Mouse (Mus musculus): ENCODE results near the gene Grk3. TPM values are rescaled to one million over a fixed set of nuclear protein-coding genes. Genes with fewer than 3 reads are reported as not detected.

Gene Grk3
- total RNA-seq, 2 experiments from 2014 or later: 14.3 to 14.9 TPM

DNA sequence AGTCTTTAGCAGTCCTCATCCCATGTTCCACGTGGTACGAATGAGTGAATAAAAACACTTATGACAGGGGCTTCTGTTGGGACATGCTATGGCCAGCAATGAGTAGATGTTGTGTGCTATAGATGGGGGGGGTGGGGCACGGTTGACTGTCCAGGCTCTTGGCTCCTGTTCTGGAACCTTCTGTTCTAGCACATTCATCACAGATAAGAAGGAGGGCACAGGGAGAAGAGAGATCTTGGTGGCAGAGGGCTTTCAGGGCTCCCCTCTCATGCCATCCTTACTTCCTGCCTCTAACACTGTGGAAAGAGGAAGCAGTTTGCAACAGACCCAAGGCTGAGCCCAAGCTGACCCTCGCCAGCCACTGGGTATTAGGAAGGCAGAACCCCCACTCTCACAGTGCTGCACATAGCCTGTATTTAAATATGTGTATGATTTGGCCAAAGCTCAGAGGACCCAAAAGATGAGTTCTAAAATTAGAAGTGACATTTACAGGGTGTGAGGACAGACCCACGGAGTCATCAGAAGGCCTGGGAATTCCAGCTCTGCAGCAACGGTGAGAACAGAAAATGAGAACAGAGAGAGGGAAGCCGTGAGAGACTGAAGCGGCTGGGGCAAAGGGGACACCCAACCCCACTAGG lies 6.3 kb downstream of the Grk3 start:
- DNase-seq: no peak

DNA sequence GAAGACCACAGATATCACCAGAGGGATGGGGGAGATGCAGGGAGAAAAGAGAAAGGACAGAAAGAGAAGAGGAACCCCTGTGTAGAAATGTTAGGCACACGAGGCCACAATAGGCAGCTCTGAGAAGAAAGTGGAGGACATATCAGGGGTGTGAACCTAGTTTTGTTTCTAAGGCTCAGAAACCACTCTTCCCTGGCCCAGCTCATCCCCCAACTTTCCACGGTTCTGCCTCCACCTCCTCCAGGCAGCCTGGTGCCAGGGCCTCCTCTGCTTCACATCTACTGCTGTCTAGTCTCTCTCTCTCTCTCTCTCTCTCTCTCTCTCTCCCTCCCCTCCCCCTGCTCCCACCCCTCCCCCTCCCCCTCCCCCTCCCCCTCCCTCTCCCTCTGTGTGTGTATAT lies 7.1 kb downstream of the Grk3 start:
- no peak for DNase-seq

DNA sequence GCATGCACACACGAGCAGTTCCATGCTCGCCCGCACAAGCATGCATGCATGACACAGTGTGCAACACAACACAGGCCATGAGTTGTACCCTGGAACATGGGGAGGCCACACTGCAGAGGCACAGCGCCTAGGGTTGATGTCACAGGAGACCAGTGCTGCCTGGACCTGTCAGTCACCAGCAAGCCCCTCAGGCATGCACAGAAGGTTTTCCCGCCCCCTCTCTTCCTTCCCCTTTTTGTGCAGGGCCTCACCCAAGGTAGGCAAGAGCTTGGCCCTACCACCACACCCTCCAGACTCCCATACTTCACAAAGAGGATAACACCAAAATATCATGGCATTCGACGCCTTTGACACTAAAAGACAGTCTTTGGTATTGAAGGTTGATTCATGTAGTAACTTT lies 8.6 kb downstream of the Grk3 start:
- DNase-seq: no peak

DNA sequence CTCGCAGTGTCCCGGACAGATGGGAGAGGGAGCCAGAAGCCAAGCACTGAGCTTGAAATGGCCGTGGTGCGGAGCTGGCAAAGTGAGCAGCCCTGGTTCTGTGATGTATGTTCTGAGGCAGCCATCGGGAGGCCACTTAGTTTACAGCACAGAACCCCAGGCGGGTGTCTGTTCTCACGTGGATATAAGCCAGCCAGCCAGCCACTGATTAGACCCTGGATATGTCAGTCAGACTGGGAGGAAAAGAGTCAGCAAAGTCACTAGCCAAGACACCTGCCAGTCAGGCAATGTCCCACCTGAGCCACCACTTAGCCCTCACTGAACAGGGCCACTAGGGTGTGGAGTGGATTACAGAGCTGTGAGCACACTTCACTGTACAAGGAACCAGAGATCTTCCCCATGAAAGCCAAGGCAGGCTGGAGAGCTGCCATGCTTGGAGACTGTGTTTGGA lies 9.6 kb downstream of the Grk3 start:
- DNase-seq: no peak

DNA sequence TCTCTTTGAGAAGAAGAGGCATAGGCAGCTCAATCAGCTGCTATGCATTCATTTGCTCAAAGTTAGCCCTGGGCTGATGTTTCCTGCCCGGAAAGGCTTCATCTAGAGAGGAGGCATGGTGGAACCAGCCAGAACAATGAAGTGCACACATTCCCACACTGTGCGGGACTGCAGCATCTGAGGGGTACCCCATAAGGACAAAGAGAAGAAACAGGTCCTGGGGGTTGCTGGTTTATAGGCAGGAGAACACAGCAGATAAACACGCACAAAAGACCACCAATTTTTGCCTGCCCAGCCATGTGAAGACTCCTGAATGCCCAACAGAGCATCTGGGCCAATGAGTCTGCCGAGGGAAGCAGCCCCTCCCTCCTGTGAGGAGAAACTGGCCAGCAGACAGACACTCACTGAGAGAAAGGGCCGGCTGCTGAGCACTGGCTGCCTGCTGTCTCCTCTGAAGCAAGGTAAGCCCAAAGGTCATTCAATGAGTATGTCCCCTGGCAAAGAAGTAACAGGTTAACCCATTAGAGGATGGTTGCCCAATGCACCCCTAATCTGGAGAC lies 12.7 kb downstream of the Grk3 start:
- no peak for DNase-seq

DNA sequence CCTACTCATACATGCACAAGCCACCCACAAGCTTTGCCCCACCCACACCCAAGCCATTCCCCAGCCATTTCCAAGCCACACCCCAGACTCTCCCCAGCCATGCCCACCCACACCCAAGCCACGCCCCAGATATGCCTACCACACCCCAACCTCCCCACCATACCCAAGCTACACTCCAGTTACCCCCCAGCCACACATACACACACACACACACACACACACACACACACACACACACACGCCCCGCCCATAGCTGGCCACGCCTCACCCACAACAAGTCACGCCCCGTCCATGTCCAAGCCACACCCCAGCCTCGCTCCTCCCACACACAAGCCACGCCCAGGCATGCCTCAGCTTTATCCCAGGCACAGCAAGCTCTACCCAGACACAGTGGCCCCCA lies 16.4 kb downstream of the Grk3 start:
- no peak for DNase-seq

DNA sequence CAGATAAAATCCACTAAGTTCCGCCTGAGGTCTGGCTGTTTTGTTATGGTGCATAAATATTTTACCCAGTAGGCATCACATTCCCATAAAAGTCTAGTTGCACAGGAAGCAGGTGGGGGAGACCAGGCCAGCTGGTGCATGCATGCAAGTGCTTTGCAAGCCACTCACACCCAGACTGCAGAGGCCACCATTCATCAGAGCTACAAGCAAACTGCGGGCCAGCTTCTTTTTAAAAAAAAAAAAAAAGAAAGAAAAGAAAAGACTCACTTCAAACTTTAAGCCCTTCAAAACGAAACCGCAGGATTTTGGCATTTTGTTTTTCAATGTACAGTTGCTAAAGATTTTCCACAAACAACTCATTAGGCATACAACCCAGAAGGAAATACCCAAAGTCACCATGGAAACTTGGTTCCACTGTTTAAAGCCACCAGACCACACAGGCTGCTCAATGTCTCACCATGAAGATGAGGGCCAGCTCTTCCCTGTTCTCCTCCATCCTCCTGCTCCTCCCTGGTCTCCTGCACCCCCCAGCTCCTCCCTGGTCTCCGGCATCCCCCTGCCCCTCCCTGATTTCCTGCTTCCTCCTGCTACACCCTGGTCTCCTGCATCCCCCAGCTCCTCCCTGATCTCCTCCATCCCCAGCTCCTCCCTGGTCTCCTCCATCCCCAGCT lies 17.9 kb downstream of the Grk3 start:
- DNase-seq: no peak

DNA sequence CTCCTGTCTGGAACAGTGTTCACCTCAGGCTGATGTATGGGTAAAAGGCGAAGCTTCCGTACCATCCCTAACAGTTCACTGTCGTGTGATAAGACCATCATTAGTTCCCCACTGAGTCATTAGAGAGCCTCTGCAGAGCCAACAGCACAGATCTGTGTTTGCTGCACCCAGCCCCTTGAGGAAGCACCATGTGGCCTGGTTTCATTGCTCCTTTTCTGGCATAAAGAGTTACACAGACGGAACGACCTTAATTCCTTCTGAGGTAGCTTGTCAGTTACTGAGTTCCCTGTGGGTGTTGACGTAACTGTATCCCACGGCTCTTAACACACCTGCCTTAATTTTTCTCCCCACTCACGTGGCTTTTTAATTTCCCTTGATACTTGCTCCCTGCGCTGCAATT lies 24.3 kb downstream of the Grk3 start:
- no peak for DNase-seq

DNA sequence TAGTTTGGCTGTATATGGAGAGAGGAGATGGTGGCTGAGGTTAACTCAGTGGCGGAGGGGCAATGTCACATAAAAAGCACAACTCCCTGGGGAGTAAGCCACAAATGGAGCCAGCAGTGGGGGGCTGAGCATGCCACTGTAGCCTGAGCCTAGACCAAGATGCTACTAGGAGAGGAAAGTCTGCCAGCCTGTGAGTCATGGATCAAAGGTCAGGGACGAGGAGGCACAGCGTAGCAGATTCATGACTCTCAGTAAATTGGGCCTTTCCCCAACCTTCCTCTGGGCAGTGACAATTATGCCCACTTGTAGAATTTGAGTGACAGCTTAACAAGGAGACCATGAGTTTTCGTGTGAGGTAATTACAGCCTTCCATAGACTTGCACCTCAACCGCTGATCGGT lies 33.7 kb downstream of the Grk3 start:
- DNase-seq: peak; percentile 50 to 58

DNA sequence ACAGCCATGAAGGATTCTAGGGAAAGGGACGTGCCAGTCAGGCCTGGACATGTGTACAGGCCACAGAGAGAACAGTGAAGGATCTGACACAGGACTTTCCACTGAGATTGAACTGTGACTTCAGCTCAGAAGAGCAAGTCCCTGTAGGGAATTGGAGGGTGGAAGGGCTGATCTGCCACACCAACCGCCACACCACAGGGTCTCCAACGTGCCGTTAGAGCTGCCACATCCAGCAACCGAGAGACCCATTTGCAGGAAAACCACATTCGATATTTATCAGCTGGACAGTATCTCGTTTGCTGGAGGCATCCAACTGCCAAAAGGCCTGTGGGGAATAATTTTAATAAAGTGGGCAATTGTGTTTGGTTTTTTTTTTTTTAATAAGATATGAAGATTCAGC lies 35.9 kb downstream of the Grk3 start:
- no peak for DNase-seq

DNA sequence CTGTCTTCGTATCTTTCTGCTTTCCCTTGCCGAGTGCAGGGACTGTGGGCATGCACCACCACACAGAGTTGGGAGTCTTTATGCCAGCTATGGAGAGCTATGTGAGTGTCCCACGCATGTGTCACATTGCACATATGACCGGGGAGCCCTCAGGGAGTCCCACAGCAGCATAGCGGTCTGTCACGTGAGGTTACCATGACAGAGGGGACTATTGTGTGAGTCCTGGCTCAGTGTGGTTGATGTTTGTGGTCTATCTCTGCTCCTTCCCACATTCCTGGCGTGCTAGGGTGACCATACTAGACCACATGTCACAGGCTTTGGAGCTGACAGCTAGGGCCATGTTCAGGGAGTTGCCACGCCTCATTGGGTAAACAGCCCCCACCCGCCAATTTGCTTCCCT lies 36.4 kb downstream of the Grk3 start:
- no peak for DNase-seq

DNA sequence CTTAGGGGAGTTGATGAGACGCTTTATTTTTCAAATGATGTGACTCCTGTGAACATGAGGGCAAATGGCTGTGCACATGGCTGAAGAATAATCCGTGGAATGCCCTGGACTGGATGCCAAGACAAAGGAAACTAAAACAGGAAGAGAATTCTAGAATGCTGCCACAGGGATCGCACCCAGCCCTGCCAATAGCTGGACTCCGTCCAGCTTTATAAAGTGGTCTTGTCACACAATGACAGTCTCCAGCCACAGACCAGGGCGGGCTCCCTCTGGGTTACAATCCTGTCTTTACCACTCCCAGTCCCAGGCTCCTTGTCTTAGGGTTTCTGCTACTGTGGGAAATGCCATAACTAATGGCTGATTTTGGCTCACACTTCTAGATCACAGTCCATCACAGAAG lies 38.5 kb downstream of the Grk3 start:
- no peak for DNase-seq

DNA sequence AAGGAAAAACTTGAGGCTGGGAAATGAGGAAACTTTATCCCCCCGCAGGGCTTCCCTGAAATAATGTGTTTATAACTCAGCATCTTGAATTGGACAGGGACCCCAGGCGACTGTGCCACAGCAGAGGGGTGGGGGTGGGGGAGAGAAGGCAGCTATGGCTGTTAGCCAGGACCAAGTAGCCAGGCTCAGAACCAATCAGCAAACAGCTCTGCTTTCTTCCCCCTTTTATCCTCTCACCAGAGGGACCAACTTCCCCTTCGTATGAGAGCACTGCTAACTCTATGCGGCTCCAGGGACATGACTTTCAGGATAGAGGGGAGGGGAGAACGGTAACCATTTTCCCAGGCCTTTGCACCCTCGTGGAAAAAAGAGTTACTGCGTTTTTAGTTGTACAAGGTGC lies 42.0 kb downstream of the Grk3 start:
- DNase-seq: no peak

DNA sequence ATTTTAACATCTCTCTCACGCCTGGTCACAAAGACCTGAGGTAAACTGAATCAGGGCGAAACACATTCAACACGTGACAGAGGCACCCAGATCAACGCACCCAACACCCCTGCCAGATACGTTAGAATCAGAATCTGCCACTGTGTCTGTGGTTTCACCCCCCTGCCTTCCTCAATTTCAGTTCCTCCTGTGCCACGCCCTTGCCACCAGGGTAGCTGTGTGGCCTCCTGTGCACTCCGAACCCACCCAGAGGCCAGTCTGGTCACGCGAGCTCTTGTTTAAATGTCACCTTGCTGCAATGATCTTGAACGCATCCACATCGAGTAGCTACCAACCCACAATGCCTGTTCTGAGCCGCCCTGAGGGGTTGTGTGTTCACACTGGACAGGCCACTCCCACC lies 43.3 kb downstream of the Grk3 start:
- no peak for DNase-seq

DNA sequence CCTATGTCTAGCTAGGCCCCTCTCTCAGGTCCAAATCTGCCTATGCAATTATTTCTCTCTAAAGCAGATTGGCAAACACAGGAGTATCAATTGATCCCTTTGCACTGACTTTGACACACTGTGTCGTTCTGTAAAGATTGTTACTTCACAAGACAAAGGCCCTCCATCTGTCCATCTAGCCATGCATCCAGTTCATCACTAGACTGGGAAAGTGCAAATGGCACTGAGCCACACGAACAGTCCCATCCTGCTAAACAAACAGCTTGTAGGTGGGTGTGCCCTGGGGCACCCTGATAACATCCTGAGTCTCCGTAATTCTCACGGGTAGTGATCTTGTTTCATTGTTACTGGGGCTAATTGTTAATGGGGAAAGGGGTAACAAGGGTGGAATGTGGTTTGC lies 52.1 kb downstream of the Grk3 start:
- no peak for DNase-seq

DNA sequence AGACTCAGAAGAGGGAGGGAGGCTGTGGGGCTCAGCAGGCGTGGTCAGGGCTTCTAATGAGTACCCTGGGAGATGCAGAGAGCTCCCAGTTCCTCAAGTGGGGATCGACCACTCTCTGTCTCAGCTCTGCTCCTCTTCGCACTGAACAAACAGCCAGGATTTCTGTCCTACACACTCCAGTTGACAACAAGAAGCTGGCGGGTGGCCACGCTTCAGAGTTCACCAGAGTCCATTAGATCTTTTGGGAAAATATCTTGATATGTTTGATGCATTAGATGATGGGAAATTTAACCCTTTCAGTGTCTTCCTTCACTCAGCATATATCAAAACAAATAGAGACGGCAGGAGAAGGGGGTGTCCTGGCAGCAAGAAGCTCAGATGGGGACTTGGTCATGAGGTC lies 53.4 kb downstream of the Grk3 start:
- DNase-seq: no peak

DNA sequence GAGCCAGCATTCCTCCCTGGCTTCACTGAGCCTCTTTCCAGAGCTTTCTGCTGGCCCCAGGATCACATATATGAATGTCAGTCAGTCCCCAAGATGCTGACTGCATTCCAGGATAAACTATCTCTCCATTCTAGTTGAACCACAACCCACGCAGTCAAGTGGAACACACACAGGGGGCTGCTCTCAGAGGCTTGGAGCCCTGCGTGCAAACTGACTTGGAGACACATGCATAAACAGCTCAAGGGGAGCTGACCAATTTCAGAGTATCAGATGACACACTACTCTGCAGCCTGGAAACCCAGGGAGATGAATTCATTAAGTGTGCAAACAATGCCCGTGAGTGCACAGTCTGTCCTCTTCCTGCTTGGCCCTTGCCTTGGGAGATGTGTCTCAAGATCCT lies 54.7 kb downstream of the Grk3 start:
- DNase-seq: no peak

DNA sequence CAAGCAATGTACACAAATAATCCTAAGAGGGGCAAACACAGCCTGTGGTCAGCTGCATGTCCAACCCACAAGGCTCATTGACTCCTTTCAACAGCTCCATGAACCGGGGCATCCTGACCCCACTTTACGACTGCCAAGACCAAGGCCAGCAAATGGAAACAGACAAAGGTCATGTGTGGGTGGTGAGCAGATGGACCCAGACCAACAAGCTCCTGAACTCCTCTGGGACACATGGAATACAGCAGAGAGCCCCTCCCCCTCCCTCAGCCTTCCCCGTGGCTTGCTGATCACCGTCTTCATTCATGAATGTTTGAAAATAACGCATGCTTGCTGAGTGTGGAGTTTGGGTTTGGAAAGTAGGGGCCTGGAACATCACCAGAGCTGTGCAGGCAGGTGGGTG lies 57.3 kb downstream of the Grk3 start:
- peak in 1 of 2 experiments; percentile 35 for DNase-seq

DNA sequence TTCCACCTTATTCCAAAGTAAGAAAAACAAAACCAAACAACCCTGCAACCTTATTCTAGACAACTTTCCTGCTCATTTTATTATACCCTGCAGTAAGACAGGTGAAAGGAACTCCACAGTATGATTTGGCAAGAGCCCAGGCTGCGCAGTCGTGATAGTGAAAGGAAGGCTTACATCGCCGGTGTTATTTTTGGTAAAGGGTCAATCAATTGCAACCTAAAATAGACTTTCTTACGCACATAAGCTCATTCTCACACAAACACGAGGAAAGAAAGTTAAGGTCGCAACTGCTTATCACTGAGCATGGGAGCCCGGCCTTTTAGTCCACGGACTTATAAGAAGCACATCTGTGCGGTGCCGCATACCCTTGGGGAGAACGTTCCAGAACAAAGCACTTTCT lies 58.8 kb downstream of the Grk3 start:
- DNase-seq: no peak

DNA sequence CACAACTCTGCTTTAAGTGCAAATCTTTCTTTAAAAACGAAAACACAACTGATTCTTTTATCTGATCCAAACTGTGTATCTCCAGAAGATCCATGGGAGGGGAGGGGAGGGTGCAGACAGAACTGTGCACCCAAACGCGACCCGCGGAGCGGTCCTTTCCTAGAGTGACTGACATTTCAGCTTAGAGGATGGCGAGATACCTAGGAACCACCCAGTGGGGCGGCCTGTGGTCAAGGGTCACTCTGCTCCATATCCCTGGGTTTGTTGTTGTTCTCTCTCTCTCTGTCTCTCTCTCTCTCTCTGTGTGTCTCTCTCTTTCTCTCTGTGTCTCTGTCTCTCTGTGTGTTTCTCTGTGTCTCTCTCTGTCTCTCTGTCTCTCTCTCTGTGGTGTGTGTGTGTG lies 59.2 kb downstream of the Grk3 start:
- DNase-seq: no peak

DNA sequence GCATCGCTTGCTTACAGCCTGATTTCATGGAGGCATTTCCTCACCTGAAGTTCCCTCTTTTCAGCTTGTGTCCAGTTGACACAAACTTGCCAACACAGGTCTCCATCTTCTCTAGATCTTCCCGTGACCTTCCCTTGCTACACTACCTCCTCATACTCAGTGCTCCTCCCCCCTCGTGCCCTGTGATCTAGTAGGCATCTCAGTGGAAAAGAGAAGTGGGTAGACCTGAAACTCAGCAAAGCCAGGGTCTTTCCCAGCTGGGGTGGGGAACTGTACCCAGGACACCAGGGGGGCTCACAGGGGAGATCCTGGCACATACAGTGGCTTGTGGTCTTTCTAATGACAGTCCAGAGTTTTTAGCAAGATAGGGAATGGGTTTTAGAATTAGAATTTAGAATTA lies 64.7 kb downstream of the Grk3 start:
- no peak for DNase-seq

DNA sequence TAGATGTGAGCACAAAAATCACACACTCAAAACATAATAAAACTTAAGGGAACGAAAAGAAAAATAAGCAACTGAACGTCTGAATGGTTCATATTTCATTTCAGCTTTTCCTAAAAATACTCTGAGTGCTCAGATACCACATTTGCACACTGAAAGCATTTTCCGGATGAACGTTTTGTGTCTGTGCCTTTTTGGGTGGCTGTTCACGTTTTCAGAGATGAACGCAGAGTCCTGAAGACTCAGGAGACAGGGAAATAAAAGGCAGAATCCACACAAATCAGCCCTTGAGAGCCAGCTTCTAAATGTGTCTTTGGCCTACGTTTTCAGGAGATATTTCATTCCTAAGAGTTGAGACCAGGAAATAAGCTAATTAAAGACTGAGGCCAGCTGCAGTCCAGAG lies 69.7 kb downstream of the Grk3 start:
- no peak for DNase-seq

DNA sequence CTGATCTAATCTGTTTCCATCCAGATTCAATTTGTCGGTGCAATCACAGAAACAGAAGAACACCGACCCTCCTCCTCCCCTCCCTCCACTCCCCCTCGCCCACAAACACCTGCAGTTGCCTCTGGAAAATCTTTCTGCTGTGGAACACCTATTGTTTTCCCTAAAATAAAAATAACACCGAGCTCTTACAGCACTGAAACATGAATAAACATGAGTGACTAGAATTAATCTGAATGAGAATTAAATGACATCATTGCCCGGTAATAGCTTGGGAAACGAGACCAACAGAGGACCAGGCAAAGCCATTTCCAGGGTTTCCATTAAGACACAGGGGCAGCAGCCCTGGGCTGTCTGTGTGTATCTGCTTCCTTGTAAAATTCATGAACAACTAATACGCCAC lies 73.3 kb downstream of the Grk3 start:
- DNase-seq: no peak

DNA sequence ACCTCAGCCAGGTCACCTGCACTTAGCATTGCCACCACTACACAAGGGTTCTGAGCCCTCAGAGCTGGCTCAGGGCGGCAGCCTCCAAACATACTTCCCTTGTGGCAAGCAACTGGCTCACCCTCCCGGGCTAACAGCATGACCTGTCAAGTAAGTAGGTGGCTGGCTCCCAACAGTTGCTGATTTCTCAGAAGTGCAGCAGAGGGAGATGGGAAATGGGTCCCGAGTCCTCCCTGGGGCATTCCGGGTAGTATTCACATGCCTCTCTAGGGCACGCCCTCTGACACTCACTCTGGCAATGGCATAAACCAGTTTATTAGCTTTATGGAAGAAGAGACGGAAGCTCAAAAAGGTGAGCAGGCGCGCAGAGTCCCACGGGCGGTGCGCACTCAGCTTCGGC lies 74.6 kb downstream of the Grk3 start:
- peak in 1 of 2 experiments; percentile 27 for DNase-seq

All from adrenal gland, postnatal 36 days (tissue).